Mouse (Mus musculus) forebrain, embryonic 14.5 days (tissue): Measurements from ENCODE around the gene Herc1. TPM values are rescaled to one million over a fixed set of nuclear protein-coding genes. Genes with fewer than 3 reads are reported as not detected.

Experiments
- ATAC-seq: fragments of 200-750 bp; cut with Nextera tagmentation; 2 replicates; pipeline ENCODE4 v1.8.0; 2017; ENCODE audit warnings: mild to moderate bottlenecking, moderate library complexity
- DNase-seq: peaks from one replicate; pipeline ENCODE4 v3.0.0-alpha.2; 2015; ENCODE audit warnings: low spot score
- H3K27ac ChIP-seq: fragments of 300-500 bp; sonication (generic); 2 replicates; pipeline ENCODE4 v1.5.1; 2014; ENCODE audit warnings: low read depth, mild to moderate bottlenecking, control low read depth, low read length, moderate library complexity
- H3K27me3 ChIP-seq: fragments of 300-500 bp; sonication (generic); replicated peaks from 2 replicates; pipeline ENCODE4 v1.6.1; 2014; ENCODE audit warnings: low read length, control low read depth, mixed read lengths; ENCODE audit not compliant: control insufficient read depth, insufficient read depth
- H3K36me3 ChIP-seq: fragments of 300-500 bp; sonication (generic); 2 replicates; pipeline ENCODE4 v1.6.1; 2014; ENCODE audit warnings: low read length, control low read depth; ENCODE audit not compliant: control insufficient read depth, insufficient read depth
- H3K4me1 ChIP-seq: fragments of 300-500 bp; sonication (generic); 2 replicates; pipeline ENCODE4 v1.6.1; 2014; ENCODE audit warnings: antibody characterized with exemption, low read length, control low read depth; ENCODE audit not compliant: control insufficient read depth, insufficient read depth
- H3K4me2 ChIP-seq: fragments of 300-500 bp; sonication (generic); 2 replicates; pipeline ENCODE4 v1.6.1; 2014; ENCODE audit warnings: mild to moderate bottlenecking, control low read depth, low read length
- H3K4me3 ChIP-seq: fragments of 300-500 bp; sonication (generic); 2 replicates; pipeline ENCODE4 v1.5.1; 2014; ENCODE audit warnings: low read depth, low read length, control low read depth
- H3K9ac ChIP-seq: fragments of 300-500 bp; sonication (generic); 2 replicates; pipeline ENCODE4 v1.6.1; 2014; ENCODE audit warnings: mild to moderate bottlenecking, low read length, control low read depth, moderate library complexity
- H3K9me3 ChIP-seq: fragments of 300-500 bp; sonication (generic); replicated peaks from 2 replicates; pipeline ENCODE4 v1.6.1; 2016; ENCODE audit warnings: low read length, control low read depth, mixed read lengths; ENCODE audit not compliant: control insufficient read depth
- WGBS: fragments of 180-500 bp; shearing (Covaris S2); extraction: QIAGEN DNeasy Blood & Tissue Kit; methylation state at CpG from one replicate; pipeline ENCODE4 v1.1.7; 2014; 5-methylcytosine and 5-hydroxymethylcytosine counted together
- polyA plus RNA-seq: library from polyadenylated mRNA; unstranded; fragments of >200 nt; fragmentation: Nextera tagmentation; extraction: Ambion mirVana; gene quantifications from 2 replicates; pipeline ENCODE4 v1.2.1, GENCODE M21; 2014

Gene Herc1
- polyA plus RNA-seq, 1 experiment from 2014 or later = 31.9 TPM

DNA sequence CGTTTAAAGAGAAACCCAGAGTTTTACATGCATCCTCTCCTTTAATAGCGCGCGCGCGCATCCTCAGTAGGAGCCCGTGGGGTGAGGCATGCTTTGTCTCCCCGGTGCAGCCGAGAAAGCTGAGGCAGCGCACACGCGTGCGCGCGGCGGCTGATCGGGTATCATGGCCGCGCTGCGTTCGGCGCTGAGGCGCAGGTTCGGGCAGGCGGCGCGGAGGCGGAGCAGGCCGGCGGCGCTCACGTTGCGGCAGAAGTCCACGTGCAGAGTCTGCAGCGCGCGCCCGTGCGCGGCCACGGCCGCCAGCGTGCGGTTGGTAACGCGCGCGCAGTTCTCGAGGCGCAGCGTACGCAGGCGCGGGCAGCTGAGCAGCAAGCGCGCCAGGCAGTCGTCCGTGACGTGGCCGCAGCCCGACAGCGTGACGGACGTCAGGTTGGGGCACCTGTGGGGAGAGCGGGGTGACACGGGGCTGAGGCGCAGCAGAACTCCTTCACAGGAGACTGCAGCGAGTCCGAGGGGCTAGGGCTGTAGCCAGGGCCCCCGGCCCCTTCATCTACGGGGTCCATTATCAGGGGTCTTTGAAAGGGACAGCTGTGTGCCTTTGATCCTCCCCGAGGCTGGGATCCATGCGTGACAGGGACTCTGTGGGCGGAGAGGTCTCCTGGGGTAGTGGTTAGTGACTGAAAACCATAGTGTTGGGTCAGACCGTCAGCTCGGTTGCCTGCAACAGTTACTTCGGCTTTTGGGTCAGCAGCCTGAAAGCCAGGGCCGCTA lies 161.5 kb downstream of the Herc1 start:
- peak; percentile 98 for DNase-seq
- ATAC-seq = peak; percentile 91

DNA sequence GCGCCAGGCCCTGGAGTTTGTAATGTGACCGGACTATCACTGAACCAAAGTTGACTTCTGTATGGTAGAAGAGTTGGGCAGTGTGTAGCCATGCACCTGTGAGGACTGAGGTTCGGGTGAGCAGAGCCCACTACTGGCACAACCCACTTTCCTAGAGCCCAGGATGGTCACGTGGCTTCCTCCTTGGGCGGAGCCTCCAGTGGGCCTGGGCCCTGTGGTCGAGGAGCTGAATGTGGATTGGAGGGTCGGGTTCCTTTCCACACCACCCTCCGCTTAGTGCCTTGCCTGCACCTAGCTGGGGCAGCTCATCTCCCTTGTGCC lies 162.1 kb downstream of the Herc1 start:
- H3K9ac ChIP-seq = peak overlapping the region; percentile 83
- peaks cover 63% of the 10 kb centered on the region for H3K36me3 ChIP-seq
- no peaks in the 10 kb centered on the region for H3K27me3 ChIP-seq
- peak; percentile 94 for DNase-seq
- peaks cover 12% of the 10 kb centered on the region for H3K4me1 ChIP-seq
- peak overlapping the region; percentile 98 for H3K27ac ChIP-seq
- no peaks in the 10 kb centered on the region for H3K9me3 ChIP-seq
- peak; percentile 84 for ATAC-seq
- under 1% methylated on average over 8 of the region's 8 CpGs for WGBS
- peak overlapping the region; percentile 66 for H3K4me3 ChIP-seq
- peak overlapping the region; percentile 99 for H3K4me2 ChIP-seq

More for the DNA sequence above, 161.5 kb downstream of the Herc1 start:
- Histone ChIP-seq H3K4me2 (peak overlapping the region; percentile 99), H3K27me3 (no peaks in the 10 kb centered on the region), H3K9ac (peak overlapping the region; percentile 83), H3K4me3 (peak overlapping the region; percentile 66), H3K27ac (peak overlapping the region; percentile 98), H3K36me3 (peaks cover 60% of the 10 kb centered on the region), H3K9me3 (no peaks in the 10 kb centered on the region), H3K4me1 (peaks cover 12% of the 10 kb centered on the region)
- WGBS = under 1% methylated on average over 78 of the region's 78 CpGs

DNA sequence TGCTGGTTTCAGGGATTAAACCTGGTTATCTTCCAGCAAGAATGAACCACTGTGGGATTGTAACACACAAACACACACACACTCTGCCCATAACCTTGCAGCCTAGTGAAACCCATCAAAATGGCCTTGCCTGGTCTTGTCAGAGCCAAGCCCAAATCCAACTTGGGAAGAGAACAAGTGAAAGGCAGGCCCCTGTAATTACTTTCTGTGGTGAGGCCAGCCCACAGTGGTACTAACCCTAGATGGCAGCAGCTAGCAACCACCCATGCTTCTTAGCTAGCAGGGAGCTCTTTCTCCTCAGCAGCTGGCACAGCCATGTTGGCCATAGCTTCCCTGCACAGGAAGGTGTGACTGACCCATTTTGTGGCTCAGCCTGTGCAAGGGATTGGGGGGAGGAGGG lies 162.9 kb downstream of the Herc1 start:
- Histone ChIP-seq H3K4me3 (no peak overlapping the region), H3K9ac (no peak overlapping the region), H3K27me3 (no peaks in the 10 kb centered on the region), H3K4me1 (peaks cover 12% of the 10 kb centered on the region), H3K27ac (peak overlapping the region; percentile 1; the same call in 1 of the 2 replicates), H3K9me3 (no peaks in the 10 kb centered on the region), H3K36me3 (peaks cover 63% of the 10 kb centered on the region), H3K4me2 (no peak overlapping the region)
- ATAC-seq (no peak), DNase-seq (peak; percentile 47)

DNA sequence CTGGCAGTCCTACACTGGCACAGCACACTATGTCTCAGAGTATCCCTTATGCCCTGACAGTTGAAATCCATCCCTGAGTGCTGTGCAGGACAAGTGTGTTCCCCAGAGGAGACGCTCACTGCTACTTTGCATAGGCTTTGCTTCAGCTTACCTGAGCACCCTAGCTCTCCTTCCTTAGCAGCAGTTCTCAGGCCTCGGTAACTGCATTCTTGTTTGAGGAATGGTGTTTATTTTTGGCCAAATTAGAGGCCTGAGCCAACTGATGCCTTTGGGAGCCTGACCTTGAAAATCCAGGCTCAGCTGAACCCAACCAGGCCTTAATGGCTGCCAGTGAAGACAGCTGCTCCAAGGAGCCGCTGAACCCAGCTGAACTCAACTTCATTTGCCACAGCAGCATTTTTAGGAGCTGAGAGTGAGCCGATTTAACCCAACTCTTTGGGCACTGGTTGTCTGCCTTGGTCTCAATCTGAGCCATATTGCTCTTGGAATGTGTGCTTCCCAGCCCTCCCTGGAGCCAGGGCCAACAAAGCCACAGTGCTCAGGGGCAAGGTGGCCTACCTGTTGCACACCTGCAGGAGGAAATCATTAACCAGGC lies 163.5 kb downstream of the Herc1 start:
- no peak overlapping the region for H3K9ac ChIP-seq
- no peaks in the 10 kb centered on the region for H3K27me3 ChIP-seq
- H3K36me3 ChIP-seq = peaks cover 63% of the 10 kb centered on the region
- no peak for DNase-seq
- no peak for ATAC-seq
- no peaks in the 10 kb centered on the region for H3K9me3 ChIP-seq
- H3K4me2 ChIP-seq = no peak overlapping the region
- H3K4me3 ChIP-seq = no peak overlapping the region
- peak overlapping the region; percentile 1; the same call in 1 of the 2 replicates for H3K27ac ChIP-seq
- peaks cover 12% of the 10 kb centered on the region for H3K4me1 ChIP-seq
- 93% methylated on average over 4 of the region's 4 CpGs for WGBS

DNA sequence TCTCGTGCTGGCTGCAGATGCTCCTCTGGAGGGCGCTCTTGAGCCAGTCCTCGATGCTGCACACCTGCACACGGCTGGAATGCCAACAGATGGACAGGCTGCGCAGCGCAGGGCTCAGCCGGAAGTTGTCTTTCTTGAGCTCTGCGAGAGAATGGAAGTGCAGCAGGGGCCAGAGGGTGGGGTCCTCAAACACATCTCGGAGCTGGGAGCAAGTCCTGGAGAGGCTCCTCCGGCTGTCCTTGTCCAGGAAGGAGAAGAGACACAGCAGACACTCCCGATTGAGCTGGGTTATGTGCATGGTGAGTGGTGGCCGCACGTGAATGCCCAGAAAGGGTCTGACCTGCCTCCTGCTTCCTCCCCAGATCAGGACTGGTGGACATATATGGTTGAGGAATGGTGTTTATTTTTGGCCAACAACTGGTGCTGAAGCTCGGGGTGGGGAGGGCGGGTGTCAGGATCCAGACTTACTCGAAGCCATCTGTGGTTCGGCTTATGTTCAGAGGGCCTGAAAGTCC lies 164.1 kb downstream of the Herc1 start, which contains the start of gene Fbxl22:
Gene Fbxl22, minus strand, starts transcription at position 338 of the 515 bp plus-strand sequence.
- no peaks in the 10 kb centered on the region for H3K9me3 ChIP-seq
- H3K36me3 ChIP-seq = peaks cover 62% of the 10 kb centered on the region
- H3K4me2 ChIP-seq = no peak within 1 kb of the TSS
- H3K27me3 ChIP-seq = no peaks in the 10 kb centered on the region
- peak within 1 kb of the TSS; percentile 1; the same call in 1 of the 2 replicates for H3K27ac ChIP-seq
- no peak for DNase-seq
- no peak for ATAC-seq
- H3K4me3 ChIP-seq = no peak within 1 kb of the TSS
- H3K4me1 ChIP-seq = peaks cover 12% of the 10 kb centered on the region
- H3K9ac ChIP-seq = no peak within 1 kb of the TSS
- whole genome bisulfite sequencing = 76% methylated on average over 17 of the region's 17 CpGs

DNA sequence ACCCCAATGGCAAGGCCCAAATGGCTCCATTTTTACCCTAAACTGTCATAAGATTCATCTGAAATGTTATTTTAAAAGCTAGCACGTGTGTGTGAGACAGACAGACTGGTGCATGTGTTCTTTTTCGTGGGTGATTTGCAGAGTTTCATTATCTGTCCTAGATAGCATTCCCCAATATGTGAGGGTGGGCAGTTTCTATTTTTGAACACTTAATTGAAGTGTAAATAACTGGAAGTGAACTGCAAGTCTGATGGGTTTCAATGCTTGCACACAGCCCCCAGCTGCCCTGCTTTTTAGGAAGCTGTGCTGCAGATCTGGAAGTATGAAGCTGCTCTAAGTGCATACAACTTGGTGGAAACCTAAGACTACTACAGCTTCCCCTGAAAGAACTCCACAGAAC lies 164.9 kb downstream of the Herc1 start:
- H3K36me3 ChIP-seq = peaks cover 65% of the 10 kb centered on the region
- no peak for ATAC-seq
- H3K9ac ChIP-seq = no peak overlapping the region
- peaks cover 9% of the 10 kb centered on the region for H3K4me1 ChIP-seq
- DNase-seq = no peak
- no peak overlapping the region for H3K4me3 ChIP-seq
- no peaks in the 10 kb centered on the region for H3K27me3 ChIP-seq
- WGBS = 90% methylated on average over 2 of the region's 2 CpGs
- H3K4me2 ChIP-seq = no peak overlapping the region
- no peak overlapping the region for H3K27ac ChIP-seq
- H3K9me3 ChIP-seq = no peaks in the 10 kb centered on the region

GRCm38 (mm10) chr9:66515680-66516210 lies 165.5 kb downstream of the Herc1 start:
- Histone ChIP-seq H3K4me3 (no peak overlapping the region), H3K36me3 (peaks cover 71% of the 10 kb centered on the region), H3K27me3 (no peaks in the 10 kb centered on the region), H3K9me3 (no peaks in the 10 kb centered on the region), H3K4me1 (peaks cover 3% of the 10 kb centered on the region; the same call in 1 of the 2 replicates), H3K9ac (no peak overlapping the region), H3K4me2 (no peak overlapping the region), H3K27ac (no peak overlapping the region)
- ATAC-seq = no peak
- 85% methylated on average over 10 of the region's 10 CpGs for WGBS
- no peak for DNase-seq

GRCm38 (mm10) chr9:66516296-66516940 lies 166.2 kb downstream of the Herc1 start:
- Histone ChIP-seq H3K4me1 (no peaks in the 10 kb centered on the region; the same call in 1 of the 2 replicates), H3K4me2 (no peak overlapping the region), H3K36me3 (peaks cover 76% of the 10 kb centered on the region), H3K9me3 (no peaks in the 10 kb centered on the region), H3K27ac (no peak overlapping the region), H3K27me3 (no peaks in the 10 kb centered on the region), H3K9ac (no peak overlapping the region), H3K4me3 (no peak overlapping the region)
- no peak for ATAC-seq
- no peak for DNase-seq
- WGBS = 95% methylated on average over 6 of the region's 6 CpGs
